Mouse (Mus musculus) limb, embryonic 10.5 days (tissue): Measurements from ENCODE around the gene Ube2d3. TPM values are rescaled to one million over a fixed set of nuclear protein-coding genes. Genes with fewer than 3 reads are reported as not detected.
"Not testable (repeated sequence)": the region's sequence is repeated elsewhere in the genome, so short reads cannot be mapped to it uniquely, and the experiment has no call there.

ENCODE experiments used
- DNase-seq: peaks from one replicate; pipeline ENCODE4 v3.0.0-alpha.2; 2017; ENCODE audit warnings: low spot score
- H3K27ac ChIP-seq: fragments of 300-500 bp; sonication (generic); 2 replicates; pipeline ENCODE4 v1.5.1; 2016; ENCODE audit warnings: mild to moderate bottlenecking
- H3K27me3 ChIP-seq: fragments of 300-500 bp; sonication (generic); 2 replicates; pipeline ENCODE4 v1.6.1; 2016; ENCODE audit warnings: low read depth, mild to moderate bottlenecking; ENCODE audit not compliant: poor library complexity, severe bottlenecking
- H3K36me3 ChIP-seq: fragments of 300-500 bp; sonication (generic); 2 replicates; pipeline ENCODE4 v1.6.1; 2016; ENCODE audit warnings: mild to moderate bottlenecking, moderate library complexity
- H3K4me1 ChIP-seq: fragments of 300-500 bp; sonication (generic); 2 replicates; pipeline ENCODE4 v1.6.1; 2016
- H3K4me3 ChIP-seq: fragments of 300-500 bp; sonication (generic); 2 replicates; pipeline ENCODE4 v1.5.1; 2016; ENCODE audit warnings: mild to moderate bottlenecking, moderate library complexity
- H3K9me3 ChIP-seq: fragments of 300-500 bp; sonication (generic); replicated peaks from 2 replicates; pipeline ENCODE4 v1.6.1; 2016; ENCODE audit warnings: mild to moderate bottlenecking
- WGBS: fragments of 180-500 bp; shearing (Covaris S2); methylation state at CpG from one replicate; pipeline ENCODE4 v1.1.7; 2016; 5-methylcytosine and 5-hydroxymethylcytosine counted together
- polyA plus RNA-seq: library from polyadenylated mRNA; unstranded; fragments of >200 nt; fragmentation: Nextera tagmentation; extraction: Ambion mirVana; gene quantifications from 2 replicates; pipeline ENCODE4 v1.2.1, GENCODE M21; 2016

Ube2d3 gene
- polyA plus RNA-seq, 1 experiment from 2014 or later: 530 TPM

GRCm38 (mm10) chr3:135485128-135485899 lies 47.4 kb downstream of the Ube2d3 start, which contains the start of gene Manba:
Gene Manba (plus strand): TSS chr3:135485611.
- peaks cover 31% of the 10 kb centered on the region for H3K27me3 ChIP-seq
- WGBS: 3% methylated on average over 48 of the region's 48 CpGs
- no peaks in the 10 kb centered on the region for H3K36me3 ChIP-seq
- peaks cover 13% of the 10 kb centered on the region for H3K4me1 ChIP-seq
- H3K4me3 ChIP-seq: peak within 1 kb of the TSS; percentile 59
- H3K9me3 ChIP-seq: no peaks in the 10 kb centered on the region
- DNase-seq: peak; percentile 79
- H3K27ac ChIP-seq: peak within 1 kb of the TSS; percentile 62

- no peak for DNase-seq
- Histone ChIP-seq H3K4me1 (peaks cover 13% of the 10 kb centered on the region), H3K36me3 (no peaks in the 10 kb centered on the region), H3K27ac (peak overlapping the region; percentile 62), H3K4me3 (peak overlapping the region; percentile 59), H3K9me3 (no peaks in the 10 kb centered on the region), H3K27me3 (peaks cover 31% of the 10 kb centered on the region)
- 22% methylated on average over 9 of the region's 9 CpGs for WGBS
Observed at GRCm38 (mm10) chr3:135485900-135486241, 47.9 kb downstream of the Ube2d3 start.

GRCm38 (mm10) chr3:135486351-135486750 lies 48.4 kb downstream of the Ube2d3 start:
- no peaks in the 10 kb centered on the region for H3K36me3 ChIP-seq
- H3K4me1 ChIP-seq: peaks cover 13% of the 10 kb centered on the region
- no peaks in the 10 kb centered on the region for H3K9me3 ChIP-seq
- H3K27ac ChIP-seq: no peak overlapping the region
- WGBS: 88% methylated on average over 5 of the region's 5 CpGs
- peaks cover 31% of the 10 kb centered on the region for H3K27me3 ChIP-seq
- peak overlapping the region; percentile 59 for H3K4me3 ChIP-seq
- DNase-seq: no peak

GRCm38 (mm10) chr3:135487803-135488202 lies 49.9 kb downstream of the Ube2d3 start:
- Histone ChIP-seq H3K27me3 (peaks cover 31% of the 10 kb centered on the region), H3K9me3 (no peaks in the 10 kb centered on the region), H3K4me1 (peaks cover 13% of the 10 kb centered on the region), H3K36me3 (no peaks in the 10 kb centered on the region), H3K27ac (no peak overlapping the region), H3K4me3 (no peak overlapping the region)
- WGBS: 93% methylated on average over 4 of the region's 4 CpGs
- DNase-seq: no peak

- H3K27ac ChIP-seq: no peak overlapping the region
- H3K4me3 ChIP-seq: no peak overlapping the region
- peaks cover 12% of the 10 kb centered on the region for H3K4me1 ChIP-seq
- DNase-seq: no peak
- H3K36me3 ChIP-seq: no peaks in the 10 kb centered on the region
- H3K27me3 ChIP-seq: peaks cover 19% of the 10 kb centered on the region; the same call in 1 of the 2 replicates
- no peaks in the 10 kb centered on the region for H3K9me3 ChIP-seq
- WGBS: 88% methylated on average over 5 of the region's 5 CpGs
Observed at GRCm38 (mm10) chr3:135489865-135490520, 52.0 kb downstream of the Ube2d3 start.

- Histone ChIP-seq H3K27ac (no peak overlapping the region), H3K27me3 (peaks cover 9% of the 10 kb centered on the region; the same call in 1 of the 2 replicates), H3K36me3 (no peaks in the 10 kb centered on the region), H3K4me3 (no peak overlapping the region), H3K9me3 (no peaks in the 10 kb centered on the region), H3K4me1 (peaks cover 1% of the 10 kb centered on the region; the same call in 1 of the 2 replicates)
- no peak for DNase-seq
- 86% methylated on average over 6 of the region's 6 CpGs for WGBS
Observed at GRCm38 (mm10) chr3:135491102-135491501, 53.2 kb downstream of the Ube2d3 start.

- H3K27ac ChIP-seq, DNase-seq, H3K9me3 ChIP-seq, H3K36me3 ChIP-seq, H3K27me3 ChIP-seq, H3K4me3 ChIP-seq, H3K4me1 ChIP-seq: not testable (repeated sequence)
- WGBS: 90% methylated on average over 7 of the region's 7 CpGs
Observed at GRCm38 (mm10) chr3:135493320-135493719, 55.4 kb downstream of the Ube2d3 start.

- not testable (repeated sequence) for H3K4me3 ChIP-seq, H3K9me3 ChIP-seq, H3K27ac ChIP-seq, H3K4me1 ChIP-seq, H3K27me3 ChIP-seq, H3K36me3 ChIP-seq, DNase-seq
- 94% methylated on average over 4 of the region's 4 CpGs for WGBS
Observed at GRCm38 (mm10) chr3:135497956-135498355, 60.0 kb downstream of the Ube2d3 start.

- 91% methylated on average over 5 of the region's 5 CpGs for WGBS
- no peaks in the 10 kb centered on the region for H3K9me3 ChIP-seq
- H3K27ac ChIP-seq: no peak overlapping the region
- no peak overlapping the region for H3K4me3 ChIP-seq
- H3K36me3 ChIP-seq: no peaks in the 10 kb centered on the region
- no peaks in the 10 kb centered on the region for H3K27me3 ChIP-seq
- no peak for DNase-seq
- H3K4me1 ChIP-seq: no peaks in the 10 kb centered on the region
Observed at GRCm38 (mm10) chr3:135498891-135499290, 60.9 kb downstream of the Ube2d3 start.

- no peak overlapping the region for H3K27ac ChIP-seq
- H3K27me3 ChIP-seq: no peaks in the 10 kb centered on the region
- H3K36me3 ChIP-seq: no peaks in the 10 kb centered on the region
- H3K9me3 ChIP-seq: no peaks in the 10 kb centered on the region
- WGBS: 90% methylated on average over 5 of the region's 5 CpGs
- H3K4me1 ChIP-seq: no peaks in the 10 kb centered on the region
- no peak for DNase-seq
- H3K4me3 ChIP-seq: no peak overlapping the region
Observed at GRCm38 (mm10) chr3:135503160-135503559, 65.2 kb downstream of the Ube2d3 start.

GRCm38 (mm10) chr3:135505369-135505909 lies 67.5 kb downstream of the Ube2d3 start:
- no peaks in the 10 kb centered on the region for H3K27me3 ChIP-seq
- H3K4me3 ChIP-seq: no peak overlapping the region
- WGBS: 58% methylated on average over 10 of the region's 10 CpGs
- DNase-seq: peak; percentile 64
- H3K27ac ChIP-seq: no peak overlapping the region
- H3K36me3 ChIP-seq: no peaks in the 10 kb centered on the region
- H3K4me1 ChIP-seq: no peaks in the 10 kb centered on the region
- no peaks in the 10 kb centered on the region for H3K9me3 ChIP-seq

GRCm38 (mm10) chr3:135505916-135506482 lies 68.0 kb downstream of the Ube2d3 start:
- Histone ChIP-seq H3K4me1 (no peaks in the 10 kb centered on the region), H3K27ac (no peak overlapping the region), H3K36me3 (no peaks in the 10 kb centered on the region), H3K27me3 (no peaks in the 10 kb centered on the region), H3K9me3 (no peaks in the 10 kb centered on the region), H3K4me3 (no peak overlapping the region)
- 84% methylated on average over 13 of the region's 13 CpGs for WGBS
- DNase-seq: no peak

GRCm38 (mm10) chr3:135507506-135507905 lies 69.6 kb downstream of the Ube2d3 start:
- H3K27me3 ChIP-seq: no peaks in the 10 kb centered on the region
- no peaks in the 10 kb centered on the region for H3K9me3 ChIP-seq
- H3K4me3 ChIP-seq: no peak overlapping the region
- H3K27ac ChIP-seq: no peak overlapping the region
- 91% methylated on average over 7 of the region's 7 CpGs for WGBS
- no peaks in the 10 kb centered on the region for H3K4me1 ChIP-seq
- no peak for DNase-seq
- no peaks in the 10 kb centered on the region for H3K36me3 ChIP-seq
